ENCODE assay signal across 18 mouse cellular contexts in genomic region chr11:54949717-54950116, GRCm38 (mm10). TPM values are rescaled to one million over a fixed set of nuclear protein-coding genes. Genes with fewer than 3 reads are reported as not detected.
"Had no signal": no experiment of that assay in that cellular context is flagged by ENCODE, and none has a peak within 500 bp of the region (broad histone marks: within the 10 kb centered on the region; RNA-seq: fewer than 3 reads in every experiment).

No protein-coding gene starts in this region.

- H3K4me3 ChIP-seq: neural tube, embryonic 12.5 days; neural tube, embryonic 13.5 days; neural tube, embryonic 15.5 days; stomach, embryonic 15.5 days had no signal

- H3K4me2 ChIP-seq: neural tube, embryonic 12.5 days; neural tube, embryonic 13.5 days; neural tube, embryonic 15.5 days; stomach, embryonic 15.5 days had no signal

- H3K36me3 ChIP-seq: neural tube, embryonic 12.5 days; neural tube, embryonic 13.5 days; neural tube, embryonic 15.5 days; stomach, embryonic 15.5 days had no signal

- H3K27me3 ChIP-seq: stomach, embryonic 15.5 days had no signal

- DNase-seq: retina, postnatal 1 day; right cerebral cortex, adult 18-20 months; right cerebral cortex, postnatal 14 days; right cerebral cortex, postnatal 25 days; right cerebral cortex, postnatal 4 days; spleen, adult 18-20 months; thymus, adult 18-20 months; thymus, adult 2 months; thymus, postnatal 14 days; thymus, postnatal 25 days; thymus, postnatal 36 days; thymus, postnatal 4 days had no signal

- H3K27ac ChIP-seq: neural tube, embryonic 12.5 days; neural tube, embryonic 13.5 days; neural tube, embryonic 15.5 days; stomach, embryonic 15.5 days; stomach, postnatal 0 days had no signal

- H3K9ac ChIP-seq: neural tube, embryonic 12.5 days; neural tube, embryonic 13.5 days; neural tube, embryonic 15.5 days; stomach, embryonic 15.5 days had no signal

- H3K9me3 ChIP-seq: neural tube, embryonic 12.5 days; neural tube, embryonic 13.5 days; neural tube, embryonic 15.5 days; stomach, embryonic 15.5 days had no signal

RNA-seq across cellular contexts. Expression of gene Gpx3, which starts 47.5 kb away (rescaled TPM):
- total RNA-seq: neutrophil, adult 5-6 weeks had no signal
